Mouse (Mus musculus) layer of hippocampus, adult 9-10 months (tissue): ENCODE results near the gene Mfn2.
"Not testable (repeated sequence)": the region's sequence is repeated elsewhere in the genome, so short reads cannot be mapped to it uniquely, and the experiment has no call there.

Experiments
- DNase-seq: peaks from one replicate; pipeline ENCODE4 v3.0.0; 2022; ENCODE audit warnings: low spot score

Mfn2 gene

GRCm38 (mm10) chr4:147867563-147868449 is 36.7 kb downstream of the Mfn2 start:
- DNase-seq, result no peak

DNA sequence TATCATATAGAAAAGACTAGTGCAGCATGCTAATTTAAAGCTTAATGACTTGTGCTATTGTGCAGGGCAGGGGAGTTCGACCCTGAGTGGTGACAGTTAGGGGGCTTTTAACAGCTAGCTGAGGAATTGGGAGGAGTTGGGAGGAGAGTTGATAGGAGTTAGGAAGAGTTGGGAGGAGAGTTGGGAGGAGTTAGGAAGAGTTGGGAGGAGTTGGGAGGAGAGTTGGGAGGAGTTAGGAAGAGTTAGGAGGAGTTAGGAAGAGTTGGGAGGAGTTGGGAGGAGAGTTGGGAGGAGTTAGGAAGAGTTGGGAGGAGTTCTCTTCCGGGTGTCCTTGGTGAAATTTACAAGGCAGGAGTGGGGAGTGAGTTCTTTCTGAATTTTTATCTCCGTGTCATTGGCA is 37.7 kb downstream of the Mfn2 start:
- not testable (repeated sequence) for DNase-seq

DNA sequence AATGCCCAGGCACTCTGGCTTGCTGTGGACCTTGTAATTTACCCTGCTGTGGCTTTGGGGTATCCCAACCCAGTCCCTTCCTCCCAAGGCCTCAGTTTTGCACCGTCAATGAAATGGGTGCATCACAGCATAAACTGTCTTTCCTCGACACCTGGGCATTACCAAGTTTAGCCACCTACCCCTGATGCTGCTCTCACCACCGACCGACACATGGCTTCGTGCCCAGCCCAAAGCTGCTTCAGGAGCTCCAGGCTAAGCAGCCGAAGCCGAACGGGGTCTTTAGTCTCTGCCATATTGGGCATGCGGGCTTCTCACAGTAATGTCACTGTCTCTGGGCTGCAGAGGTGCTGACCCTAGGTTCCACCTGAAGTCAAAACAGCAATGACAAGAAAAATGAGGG is 38.4 kb downstream of the Mfn2 start:
- no peak for DNase-seq

GRCm38 (mm10) chr4:147865651-147866050 is 38.9 kb downstream of the Mfn2 start:
- no peak for DNase-seq

DNA sequence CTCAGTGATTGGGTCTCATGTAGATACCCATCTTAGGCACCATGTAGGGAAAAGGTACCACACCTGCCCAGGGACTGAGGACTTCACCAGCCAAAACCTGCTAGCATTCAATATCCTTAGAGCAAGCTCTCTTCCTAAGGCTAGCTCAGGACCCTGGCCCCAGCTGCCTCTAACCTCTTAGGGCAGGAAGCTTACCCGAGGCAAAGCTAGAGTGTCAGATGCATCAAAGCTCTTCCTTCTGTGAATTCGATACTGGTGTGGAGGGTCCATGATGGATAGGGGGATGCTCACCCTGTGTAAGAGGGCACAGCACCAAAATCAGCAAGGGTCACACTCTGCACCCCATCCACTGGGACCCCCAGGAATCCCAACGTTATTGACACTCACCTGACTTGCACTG is 42.5 kb downstream of the Mfn2 start:
- DNase-seq, result no peak

GRCm38 (mm10) chr4:147850776-147851175 is 53.7 kb downstream of the Mfn2 start:
- DNase-seq, result no peak

DNA sequence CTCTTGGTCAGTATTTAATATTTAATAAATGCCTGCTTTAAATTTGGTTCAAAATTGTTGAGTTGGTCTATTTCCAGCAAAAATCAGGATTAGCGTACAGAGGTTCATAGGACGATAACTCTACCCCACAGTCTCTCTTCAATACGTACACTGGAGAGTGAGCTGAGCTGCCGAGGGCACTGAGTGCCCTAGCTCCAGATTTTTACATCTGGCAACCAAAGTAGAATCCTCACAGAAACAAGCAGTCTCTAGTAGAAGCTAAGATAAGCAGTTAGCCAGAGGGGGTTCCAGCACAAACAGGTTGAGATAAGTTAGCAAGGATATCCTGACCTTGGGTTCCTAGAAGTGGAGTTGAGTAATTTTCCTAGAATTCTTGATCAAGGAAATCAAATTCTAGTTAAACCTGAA is 55.9 kb downstream of the Mfn2 start:
- DNase-seq, result no peak

- peak; percentile 85 for DNase-seq
These were observed 56.6 kb downstream of the Mfn2 start, which contains the start of gene Zfp933 for GRCm38 (mm10) chr4:147847614-147848583. Gene Zfp933 (minus strand): TSS chr4:147848366.

GRCm38 (mm10) chr4:147842871-147843270 is 61.6 kb downstream of the Mfn2 start:
- no peak for DNase-seq

DNA sequence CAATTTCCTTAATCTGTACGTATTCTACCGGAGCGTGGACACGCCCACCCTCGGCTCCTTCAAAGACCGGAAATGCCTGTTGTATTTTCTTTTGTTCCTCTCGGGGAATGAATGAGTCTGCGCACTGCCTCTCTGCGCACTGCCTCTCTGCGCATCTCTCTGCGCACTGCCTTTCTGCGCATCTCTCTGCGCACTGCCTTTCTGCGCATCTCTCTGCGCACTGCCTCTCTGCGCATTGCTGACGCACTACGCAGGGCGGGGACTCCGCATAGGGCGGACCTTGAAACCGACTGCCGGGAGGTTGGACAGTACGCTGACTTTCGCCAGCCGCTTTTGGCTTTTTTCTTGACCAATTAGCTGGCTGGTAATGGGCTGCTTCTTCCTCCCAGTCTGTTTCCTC is 65.2 kb downstream of the Mfn2 start:
- not testable (repeated sequence) for DNase-seq

DNA sequence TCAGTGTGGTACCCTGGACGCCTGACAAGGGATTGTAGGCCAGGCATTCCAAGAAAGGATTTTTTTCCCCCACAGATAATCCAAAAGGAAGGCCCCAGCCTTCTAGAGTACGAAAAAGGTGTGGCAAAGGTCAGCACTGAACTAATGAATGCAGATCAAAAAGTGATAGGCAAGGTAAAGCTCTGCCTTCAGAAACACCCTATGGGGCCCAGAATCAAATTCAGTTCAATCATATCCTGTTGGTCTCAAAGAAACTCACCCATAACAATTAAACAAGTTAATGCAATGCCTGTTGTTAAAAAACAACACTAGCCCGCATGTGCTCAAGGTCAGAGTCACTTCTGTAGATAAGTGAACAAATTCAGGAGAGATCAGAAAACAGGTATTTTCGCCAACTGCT is 80.1 kb downstream of the Mfn2 start:
- DNase-seq, result no peak
